Mouse (Mus musculus) central nervous system, embryonic 11.5 days (tissue): ENCODE results near the gene BC030870. TPM values are rescaled to one million over a fixed set of nuclear protein-coding genes. Genes with fewer than 3 reads are reported as not detected.

Source experiments
- polyA plus RNA-seq: library from polyadenylated mRNA; depleted of rRNA; stranded (reverse); fragments of >200 nt; gene quantifications from 2 replicates; pipeline ENCODE4 v1.2.3, GENCODE M21; 2012; rRNA removed

The BC030870 gene
- polyA plus RNA-seq, result not detected in 2 replicates

GRCm38 (mm10) chr8:65129199-65129788 lies at the start of gene BC030870:
BC030870 (minus strand) TSS chr8:65129563.

DNA sequence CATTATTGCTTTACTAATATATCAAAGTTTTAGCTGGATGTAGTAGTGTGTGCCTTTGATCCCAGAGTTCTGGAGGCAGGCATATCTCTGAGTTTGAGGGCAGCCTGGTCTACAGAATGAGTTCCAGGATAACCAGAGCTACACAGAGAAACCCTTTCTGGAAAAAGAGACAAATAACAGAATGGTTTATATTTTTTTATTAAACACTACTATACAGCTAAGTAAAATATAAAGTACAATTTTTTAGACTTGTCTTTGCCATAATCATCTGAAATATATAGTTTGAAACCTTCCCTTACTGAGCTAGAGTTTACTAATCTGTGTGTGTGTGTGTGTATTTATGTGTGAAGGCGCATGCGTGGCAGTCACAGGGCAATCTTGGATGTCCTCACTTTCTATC lies 54.6 kb downstream of the BC030870 start, which contains the start of gene Gm10663:
TSS of gene Gm10663 (plus strand) at position 301 of the 400 bp plus-strand sequence.

GRCm38 (mm10) chr8:65037117-65037533 lies 92.2 kb downstream of the BC030870 start, which contains the start of gene Apela:
Apela (minus strand) TSS chr8:65037336.

Other genes with a start within 250 kb of the BC030870 start
- 8.9 and 11.6 TPM in 2 replicates for gene Tmem192, start 182.4 kb downstream of the BC030870 start, polyA plus RNA-seq
- not detected in 2 replicates for gene Trim75, start 141.7 kb downstream of the BC030870 start, polyA plus RNA-seq
- gene Trim61, start 111.0 kb downstream of the BC030870 start, polyA plus RNA-seq, result 0.05 and 0.07 TPM in 2 replicates
- 0.02 TPM in 1 of 2 replicates, not detected in the other for gene Trim60, start 111.0 kb downstream of the BC030870 start, polyA plus RNA-seq
- gene Apela, start 92.2 kb downstream of the BC030870 start, polyA plus RNA-seq, result 2.9 and 7.5 TPM in 2 replicates
- not detected in 2 replicates for gene Gm10663, start 54.5 kb downstream of the BC030870 start, polyA plus RNA-seq